Mouse (Mus musculus): Measurements from ENCODE around the gene Cdcp2.

DNA sequence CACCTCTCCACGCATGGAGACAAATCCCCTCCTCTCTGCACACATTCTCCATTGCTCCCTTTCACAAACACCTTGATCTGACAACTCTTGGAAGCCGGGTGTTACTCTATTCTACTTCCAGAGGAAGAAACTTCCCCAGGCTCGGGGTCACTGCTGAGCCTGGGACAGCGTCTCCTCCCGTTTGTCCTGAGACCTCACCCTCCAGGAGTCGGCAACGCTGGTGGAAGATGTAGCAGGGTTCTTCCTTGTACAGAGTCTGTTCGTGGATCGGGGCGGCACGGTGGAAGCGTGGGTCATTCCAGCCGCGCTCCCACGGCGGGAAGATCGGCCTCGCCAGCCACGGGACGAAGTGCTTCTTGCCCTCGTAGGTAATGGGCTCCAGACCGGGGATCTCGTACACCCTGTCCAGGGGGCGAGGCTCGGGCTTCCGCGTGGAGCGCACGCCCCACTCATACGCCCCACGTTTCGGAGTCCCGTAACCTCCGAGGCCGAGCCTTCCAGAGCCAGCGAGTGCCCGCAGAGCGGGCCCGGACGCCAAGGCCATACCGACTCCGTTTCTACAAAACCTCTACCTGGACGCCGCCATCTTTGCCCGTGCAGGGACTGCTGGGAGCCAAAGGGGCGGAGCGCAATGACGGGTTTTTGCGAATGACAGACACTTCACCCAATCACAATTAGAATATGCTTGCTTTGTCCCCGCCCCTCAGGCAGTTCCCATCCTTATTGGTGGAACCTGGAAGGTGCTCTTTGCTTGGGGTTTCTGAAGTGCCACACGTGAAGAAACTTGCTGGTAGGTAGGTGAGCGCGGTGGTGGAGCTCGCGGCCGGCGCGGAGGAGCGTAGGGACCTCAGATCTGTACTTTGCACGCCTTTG lies 30.2 kb upstream of the Cdcp2 start, which contains the start of the genes Mrpl37 and Cyb5rl:
- TF ChIP-seq CTCF (IDR thresholded peaks at IDR 0.05; ENCODE audit: control insufficient read depth, insufficient read depth, insufficient replicate concordance, low read depth, low read length) (no peak), POLR2A (IDR thresholded peaks at IDR 0.05; ENCODE audit: control insufficient read depth, low read depth, low read length) (peak; percentile 91)

Data from testis, adult 2 months (tissue).